Mouse (Mus musculus) testis, adult 2 months (tissue): ENCODE measurements around the gene 4933428G20Rik.

Experiments used
- CTCF ChIP-seq: fragments of 200-500 bp; IDR thresholded peaks from 2 replicates; pipeline ENCODE4 v1.5.1; 2012; ENCODE audit warnings: low read depth, mild to moderate bottlenecking, inconsistent platforms, low read length, moderate library complexity; ENCODE audit not compliant: control insufficient read depth, insufficient read depth, insufficient replicate concordance
- POLR2A ChIP-seq: fragments of 200-500 bp; IDR thresholded peaks from 2 replicates; pipeline ENCODE4 v1.6.1; 2012; ENCODE audit warnings: low read depth, mild to moderate bottlenecking, inconsistent platforms, low read length, moderate library complexity; ENCODE audit not compliant: control insufficient read depth

DNA sequence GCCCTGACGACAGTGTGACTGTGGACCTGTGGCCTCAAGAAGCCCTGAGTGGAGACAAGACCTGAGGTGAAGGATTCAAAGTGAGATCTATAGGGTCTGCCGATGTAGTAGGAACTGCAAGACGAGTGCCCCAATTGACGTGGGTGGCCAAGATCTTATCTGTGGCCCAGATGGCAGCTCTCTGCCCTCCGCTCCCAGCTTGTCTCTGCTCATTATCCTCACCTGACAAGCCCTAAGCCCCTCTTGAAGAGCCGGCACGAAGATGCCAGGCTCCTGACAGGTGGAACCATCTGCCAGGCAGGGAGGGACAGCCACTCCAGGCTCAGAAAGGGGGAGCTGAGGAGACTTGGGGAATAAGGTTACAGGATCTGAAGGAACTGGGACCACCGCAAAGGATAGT lies 32.2 kb upstream of the 4933428G20Rik start:
- no peak for TF ChIP-seq CTCF
- TF ChIP-seq POLR2A = no peak
